Mouse (Mus musculus) cortical plate, adult 2 months (tissue): Measurements from ENCODE around the gene Itga8.

ENCODE experiments used
- CTCF ChIP-seq: fragments of 200-500 bp; IDR thresholded peaks from 2 replicates; pipeline ENCODE4 v1.5.1; 2011; ENCODE audit warnings: mild to moderate bottlenecking, control low read depth, low read length; ENCODE audit not compliant: insufficient read depth; ENCODE audit errors: extremely low read depth
- POLR2A ChIP-seq: fragments of 200-500 bp; IDR thresholded peaks from 2 replicates; pipeline ENCODE4 v1.6.1; 2011; ENCODE audit warnings: mild to moderate bottlenecking, low read length, control low read depth; ENCODE audit not compliant: insufficient read depth; ENCODE audit errors: extremely low read depth

- TF ChIP-seq POLR2A = no peak
- no peak for TF ChIP-seq CTCF
Measured at GRCm38 (mm10) chr2:12318036-12318435, 16.3 kb upstream of the Itga8 start.
